Mouse (Mus musculus): Measurements from ENCODE around the gene Bpifb1.
"Not testable (repeated sequence)": the region's sequence is repeated elsewhere in the genome, so short reads cannot be mapped to it uniquely, and the experiment has no call there.

Bpifb1 gene

GRCm38 (mm10) chr2:154190546-154191258 is at the start of gene Bpifb1:
Gene Bpifb1 (plus strand): TSS chr2:154190818.
- no peak for DNase-seq (ENCODE audit: low read depth, low spot score)

- no peak for DNase-seq (ENCODE audit: low read depth, low spot score)
These were observed 48.0 kb upstream of the Bpifb1 start, which contains the start of gene Bpifa1 for GRCm38 (mm10) chr2:154142580-154142979. Gene Bpifa1 (plus strand): TSS chr2:154142880.

- DNase-seq (ENCODE audit: low read depth, low spot score) = no peak
These were observed 46.9 kb upstream of the Bpifb1 start for GRCm38 (mm10) chr2:154143735-154144134.

- DNase-seq (ENCODE audit: low read depth, low spot score) = no peak
These were observed 43.1 kb upstream of the Bpifb1 start for GRCm38 (mm10) chr2:154147496-154147895.

DNA sequence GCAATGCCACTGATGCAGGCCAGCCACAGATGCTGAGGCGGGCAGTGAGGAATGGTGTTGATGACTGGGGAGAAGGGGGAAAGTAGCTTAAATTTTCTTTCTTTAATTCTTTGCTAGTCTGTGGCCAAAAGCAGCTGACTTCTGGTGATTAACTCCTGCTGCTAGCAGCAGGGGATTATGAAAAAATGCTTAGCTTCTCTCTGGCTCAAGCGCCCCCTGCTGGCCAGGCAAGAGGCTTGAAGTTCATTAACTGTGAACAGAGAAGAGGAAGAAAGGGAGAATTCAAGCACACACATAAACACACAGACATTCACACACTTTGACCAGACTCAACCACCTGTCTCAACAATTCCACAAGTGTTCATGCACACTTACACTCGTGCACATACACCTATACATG is 32.2 kb upstream of the Bpifb1 start:
- no peak for DNase-seq (ENCODE audit: low read depth, low spot score)

GRCm38 (mm10) chr2:154162307-154162706 is 28.3 kb upstream of the Bpifb1 start, which contains the start of gene Bpifa5:
Gene Bpifa5 (plus strand): TSS chr2:154162607.
- no peak for DNase-seq (ENCODE audit: low read depth, low spot score)

GRCm38 (mm10) chr2:154163306-154163705 is 27.3 kb upstream of the Bpifb1 start:
- DNase-seq (ENCODE audit: low read depth, low spot score) = no peak

GRCm38 (mm10) chr2:154169172-154169571 is 21.4 kb upstream of the Bpifb1 start:
- no peak for DNase-seq (ENCODE audit: low read depth, low spot score)

GRCm38 (mm10) chr2:154171621-154172020 is 19.0 kb upstream of the Bpifb1 start:
- DNase-seq (ENCODE audit: low read depth, low spot score) = no peak

GRCm38 (mm10) chr2:154173313-154173712 is 17.3 kb upstream of the Bpifb1 start:
- DNase-seq (ENCODE audit: low read depth, low spot score) = peak; percentile 5

DNA sequence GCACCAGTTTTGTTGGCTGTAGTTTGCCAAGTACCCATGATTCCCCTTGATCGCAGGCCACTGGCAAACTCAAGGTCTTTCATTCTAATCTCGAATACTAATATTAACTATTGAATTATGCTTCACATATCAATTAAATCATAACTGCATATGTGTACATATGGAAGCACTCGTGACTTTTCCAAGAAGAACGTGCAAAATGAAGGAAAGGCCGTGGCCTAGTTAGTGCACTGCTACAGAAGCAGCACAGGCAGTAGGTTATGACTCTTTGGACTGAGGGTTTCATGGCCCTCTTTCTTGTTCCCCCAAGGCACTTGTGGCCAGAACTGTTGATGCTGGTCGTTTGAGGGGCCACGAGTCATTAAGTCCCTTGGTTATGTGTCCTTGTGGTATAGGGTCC is 8.7 kb upstream of the Bpifb1 start:
- not testable (repeated sequence) for DNase-seq (ENCODE audit: low read depth, low spot score)

GRCm38 (mm10) chr2:154183061-154183460 is 7.6 kb upstream of the Bpifb1 start:
- DNase-seq (ENCODE audit: low read depth, low spot score) = not testable (repeated sequence)

GRCm38 (mm10) chr2:154185319-154185718 is 5.3 kb upstream of the Bpifb1 start:
- DNase-seq (ENCODE audit: low read depth, low spot score) = no peak

DNA sequence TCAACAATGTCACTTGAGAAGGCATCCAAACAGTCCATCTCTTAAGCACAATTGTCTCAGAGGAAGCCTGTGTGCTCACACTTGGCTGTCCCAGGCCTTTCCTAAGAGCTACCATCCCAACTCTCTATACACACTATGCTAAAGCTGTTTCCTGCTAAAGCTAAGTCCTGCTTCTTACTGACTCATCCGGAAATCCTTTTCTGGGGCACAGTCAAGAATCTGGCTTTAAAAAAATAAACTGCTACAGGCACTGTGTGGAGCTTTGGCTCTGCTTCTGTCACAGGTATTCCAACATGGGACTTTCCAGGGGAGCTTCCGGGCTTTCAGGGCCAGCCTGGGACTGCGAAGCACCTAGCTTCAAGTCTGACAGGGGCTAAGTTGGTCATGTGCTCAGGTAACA is 4.9 kb upstream of the Bpifb1 start:
- DNase-seq (ENCODE audit: low read depth, low spot score) = no peak

DNA sequence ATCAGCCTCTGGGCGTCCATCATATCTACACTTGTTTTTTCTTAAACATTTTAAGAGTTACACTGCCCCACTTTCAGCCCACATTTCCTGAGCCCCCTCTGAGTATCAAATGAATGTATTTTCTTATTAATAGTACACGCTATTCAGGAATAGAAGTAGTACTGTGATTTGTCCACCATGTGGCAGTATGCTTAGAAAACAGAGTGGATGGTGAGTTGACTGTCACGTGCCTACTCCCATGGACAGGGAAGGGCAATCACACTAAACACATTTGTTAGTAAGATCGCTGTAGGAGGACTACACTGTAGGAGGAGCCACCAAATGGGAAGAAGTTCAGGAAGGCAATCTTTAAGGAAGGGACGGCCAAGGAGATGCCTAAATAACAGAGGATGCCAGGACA is 3.1 kb upstream of the Bpifb1 start:
- DNase-seq (ENCODE audit: low read depth, low spot score) = no peak

GRCm38 (mm10) chr2:154189877-154190434 is 662 bp upstream of the Bpifb1 start:
- DNase-seq (ENCODE audit: low read depth, low spot score) = no peak

DNA sequence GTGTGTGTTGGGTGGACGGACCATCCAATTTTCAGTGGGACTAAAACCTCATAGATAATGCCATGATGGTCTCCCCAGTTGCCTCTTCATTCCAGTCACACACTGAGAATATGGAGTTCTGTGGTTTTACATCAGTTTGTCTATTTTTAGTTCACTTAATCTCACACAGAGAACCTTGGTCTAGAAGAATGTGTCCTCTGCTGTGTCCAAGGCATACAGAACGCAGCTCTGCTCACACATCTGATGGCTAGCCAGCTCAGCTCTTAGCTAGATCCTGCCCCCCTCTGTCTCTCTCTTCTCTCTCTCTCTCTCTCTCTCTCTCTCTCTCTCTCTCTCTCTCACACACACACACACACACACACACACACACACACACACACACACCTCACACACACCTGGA is 1.5 kb downstream of the Bpifb1 start:
- no peak for DNase-seq (ENCODE audit: low read depth, low spot score)

- no peak for DNase-seq (ENCODE audit: low read depth, low spot score)
These were observed 2.5 kb downstream of the Bpifb1 start for GRCm38 (mm10) chr2:154193071-154193470.

DNA sequence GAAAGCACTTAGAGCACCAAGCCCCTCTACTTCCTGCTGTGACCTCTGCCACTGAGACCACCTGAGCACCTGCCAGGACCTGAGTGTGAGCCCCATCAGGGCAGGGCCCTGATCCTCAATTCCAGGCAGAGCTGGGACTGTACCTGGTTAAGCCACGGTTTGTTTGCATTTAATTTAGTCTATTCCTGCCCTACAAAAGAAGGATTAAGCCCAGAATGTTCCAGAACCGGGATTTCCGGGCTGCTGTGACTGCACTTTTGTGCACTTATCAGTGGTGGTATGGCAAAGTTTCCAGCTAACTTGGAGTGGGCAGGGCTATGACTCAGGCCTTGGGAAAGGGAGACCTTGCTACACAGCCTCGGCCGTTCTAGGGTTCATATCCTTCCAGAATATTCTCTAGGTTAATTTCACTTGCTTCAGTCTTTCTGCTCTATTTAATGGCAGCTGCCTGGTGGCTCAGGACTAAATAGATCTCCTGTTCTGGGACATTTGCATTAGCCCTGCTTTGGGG is 3.4 kb downstream of the Bpifb1 start:
- no peak for DNase-seq (ENCODE audit: low read depth, low spot score)

DNA sequence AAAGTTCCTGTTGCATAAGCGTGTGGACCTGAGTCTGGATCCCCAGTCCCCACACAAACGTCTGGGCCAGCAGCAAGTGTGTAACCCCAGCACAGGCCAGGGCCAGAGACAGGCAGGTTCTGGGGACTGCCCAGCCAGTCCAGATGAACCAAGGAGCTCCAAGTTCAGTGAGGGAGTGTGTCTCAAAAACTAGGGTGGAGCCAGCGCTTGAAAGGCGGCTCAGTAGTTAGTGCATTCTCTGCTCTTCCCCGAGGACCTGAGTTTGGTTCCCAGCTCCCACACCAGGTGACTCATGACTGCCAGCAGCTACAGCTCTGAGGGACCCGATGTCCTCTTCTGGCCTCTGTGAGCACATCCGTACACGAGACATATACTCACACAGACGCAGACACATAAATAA is 6.4 kb downstream of the Bpifb1 start:
- DNase-seq (ENCODE audit: low read depth, low spot score) = no peak

DNA sequence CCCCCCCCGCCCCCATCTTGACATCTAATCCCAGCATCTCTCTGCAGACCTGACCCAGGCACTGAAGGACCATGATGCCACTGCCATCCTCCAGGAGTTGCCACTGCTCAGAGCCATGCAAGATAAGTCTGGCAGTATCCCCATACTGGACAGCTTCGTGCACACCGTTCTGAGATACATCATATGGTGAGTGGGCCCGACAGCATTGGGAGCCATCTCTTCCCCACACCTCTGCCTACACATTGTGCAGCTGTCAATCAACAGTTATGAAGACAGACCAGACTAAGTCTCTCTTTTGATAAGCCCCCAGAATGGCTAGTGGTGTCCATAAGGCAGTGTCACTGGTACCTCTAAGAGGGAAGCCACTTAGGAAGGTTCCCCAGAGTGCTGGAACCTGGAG is 14.0 kb downstream of the Bpifb1 start:
- no peak for DNase-seq (ENCODE audit: low read depth, low spot score)

- DNase-seq (ENCODE audit: low read depth, low spot score) = no peak
These were observed 16.3 kb downstream of the Bpifb1 start for GRCm38 (mm10) chr2:154206908-154207307.

- DNase-seq (ENCODE audit: low read depth, low spot score) = no peak
These were observed 18.5 kb downstream of the Bpifb1 start for GRCm38 (mm10) chr2:154209112-154209511.

Data from CD4-positive helper T cell, adult 2 months (primary cell).